Mouse (Mus musculus): ENCODE measurements around the gene Ddx31. TPM values are rescaled to one million over a fixed set of nuclear protein-coding genes. Genes with fewer than 3 reads are reported as not detected.

Ddx31 gene
- polyA plus RNA-seq, 1 experiment from 2014 or later: 20.1 TPM

- no peak for ATAC-seq (ENCODE audit: low FRiP score, low read depth)
- peaks cover 33% of the 10 kb centered on the region for H3K4me1 ChIP-seq
- H3K9ac ChIP-seq (replicated peaks): peak overlapping the region; percentile 61
- peak overlapping the region; percentile 42 for H3K4me3 ChIP-seq
- H3K36me3 ChIP-seq: no peaks in the 10 kb centered on the region
- H3K4me2 ChIP-seq (replicated peaks): peak overlapping the region; percentile 54
- peaks cover 97% of the 10 kb centered on the region for H3K27me3 ChIP-seq
- H3K9me3 ChIP-seq: no peaks in the 10 kb centered on the region
- under 1% methylated on average over 50 of the region's 50 CpGs for WGBS
- H3K27ac ChIP-seq (replicated peaks): peak overlapping the region; percentile 72
These were observed 75.7 kb downstream of the Ddx31 start for GRCm38 (mm10) chr2:28915768-28916512.

- Histone ChIP-seq H3K4me2 (replicated peaks) (peak within 1 kb of the TSS; percentile 54), H3K4me1 (peaks cover 27% of the 10 kb centered on the region), H3K9me3 (no peaks in the 10 kb centered on the region), H3K27ac (replicated peaks) (peak within 1 kb of the TSS; percentile 72), H3K9ac (replicated peaks) (peak within 1 kb of the TSS; percentile 61), H3K36me3 (no peaks in the 10 kb centered on the region), H3K27me3 (peaks cover 97% of the 10 kb centered on the region), H3K4me3 (peak within 1 kb of the TSS; percentile 42)
- ATAC-seq (ENCODE audit: low FRiP score, low read depth): no peak
- WGBS: 1% methylated on average over 18 of the region's 18 CpGs
These were observed 76.3 kb downstream of the Ddx31 start, which contains the start of gene Barhl1 for GRCm38 (mm10) chr2:28916513-28916865. Gene Barhl1, minus strand, starts transcription at chr2:28916668.

GRCm38 (mm10) chr2:28917156-28917517 lies 76.9 kb downstream of the Ddx31 start:
- Histone ChIP-seq H3K9ac (replicated peaks) (peak overlapping the region; percentile 59), H3K4me3 (peak overlapping the region; percentile 38), H3K27ac (replicated peaks) (peak overlapping the region; percentile 71), H3K36me3 (no peaks in the 10 kb centered on the region), H3K4me2 (replicated peaks) (peak overlapping the region; percentile 54), H3K27me3 (peaks cover 97% of the 10 kb centered on the region), H3K4me1 (peaks cover 21% of the 10 kb centered on the region), H3K9me3 (no peaks in the 10 kb centered on the region)
- ATAC-seq (ENCODE audit: low FRiP score, low read depth): no peak
- WGBS: 3% methylated on average over 11 of the region's 11 CpGs

GRCm38 (mm10) chr2:28917518-28918361 lies 77.5 kb downstream of the Ddx31 start:
- peak overlapping the region; percentile 71 for H3K27ac ChIP-seq (replicated peaks)

GRCm38 (mm10) chr2:28919001-28919400 lies 78.8 kb downstream of the Ddx31 start:
- Histone ChIP-seq H3K27me3 (peaks cover 97% of the 10 kb centered on the region), H3K27ac (replicated peaks) (peak overlapping the region; percentile 71; the same call in 1 of the 2 replicates), H3K4me1 (peaks cover 18% of the 10 kb centered on the region), H3K9me3 (no peaks in the 10 kb centered on the region), H3K4me3 (no peak overlapping the region), H3K4me2 (replicated peaks) (no peak overlapping the region), H3K9ac (replicated peaks) (no peak overlapping the region), H3K36me3 (no peaks in the 10 kb centered on the region)
- no peak for ATAC-seq (ENCODE audit: low FRiP score, low read depth)
- WGBS: 2% methylated on average over 4 of the region's 4 CpGs

More at GRCm38 (mm10) chr2:28917518-28918361, 77.5 kb downstream of the Ddx31 start:
- ATAC-seq (ENCODE audit: low FRiP score, low read depth): peak; percentile 27; the same call in 1 of the 2 replicates
- peaks cover 97% of the 10 kb centered on the region for H3K27me3 ChIP-seq
- under 1% methylated on average over 66 of the region's 73 CpGs for WGBS
- H3K36me3 ChIP-seq: no peaks in the 10 kb centered on the region
- H3K9me3 ChIP-seq: no peaks in the 10 kb centered on the region
- H3K4me2 ChIP-seq (replicated peaks): peak overlapping the region; percentile 54
- H3K9ac ChIP-seq (replicated peaks): peak overlapping the region; percentile 59
- peak overlapping the region; percentile 38 for H3K4me3 ChIP-seq
- peaks cover 18% of the 10 kb centered on the region for H3K4me1 ChIP-seq

GRCm38 (mm10) chr2:28923912-28924311 lies 83.7 kb downstream of the Ddx31 start:
- ATAC-seq (ENCODE audit: low FRiP score, low read depth): peak; percentile 52; the same call in 1 of the 2 replicates
- Histone ChIP-seq H3K4me1 (no peaks in the 10 kb centered on the region), H3K36me3 (no peaks in the 10 kb centered on the region), H3K27ac (replicated peaks) (no peak overlapping the region), H3K4me3 (no peak overlapping the region), H3K4me2 (replicated peaks) (no peak overlapping the region), H3K9ac (replicated peaks) (no peak overlapping the region), H3K27me3 (peaks cover 81% of the 10 kb centered on the region), H3K9me3 (no peaks in the 10 kb centered on the region)
- WGBS: under 1% methylated on average over 4 of the region's 4 CpGs

- H3K36me3 ChIP-seq: no peaks in the 10 kb centered on the region
- H3K4me2 ChIP-seq (replicated peaks): no peak overlapping the region
- no peak for ATAC-seq (ENCODE audit: low FRiP score, low read depth)
- H3K9me3 ChIP-seq: no peaks in the 10 kb centered on the region
- no peaks in the 10 kb centered on the region for H3K4me1 ChIP-seq
- no peak overlapping the region for H3K9ac ChIP-seq (replicated peaks)
- peaks cover 47% of the 10 kb centered on the region for H3K27me3 ChIP-seq
- no peak overlapping the region for H3K27ac ChIP-seq (replicated peaks)
- H3K4me3 ChIP-seq: no peak overlapping the region
- 93% methylated on average over 3 of the region's 3 CpGs for WGBS
These were observed 90.4 kb downstream of the Ddx31 start for GRCm38 (mm10) chr2:28930571-28930970.

- Histone ChIP-seq H3K9ac (replicated peaks) (no peak overlapping the region), H3K9me3 (no peaks in the 10 kb centered on the region), H3K27ac (replicated peaks) (no peak overlapping the region), H3K4me3 (no peak overlapping the region), H3K4me1 (peaks cover 22% of the 10 kb centered on the region), H3K27me3 (peaks cover 10% of the 10 kb centered on the region), H3K4me2 (replicated peaks) (no peak overlapping the region), H3K36me3 (no peaks in the 10 kb centered on the region)
- WGBS: 88% methylated on average over 7 of the region's 7 CpGs
- no peak for ATAC-seq (ENCODE audit: low FRiP score, low read depth)
These were observed 98.8 kb downstream of the Ddx31 start for GRCm38 (mm10) chr2:28938997-28939396.

GRCm38 (mm10) chr2:28943666-28944516 lies 103.7 kb downstream of the Ddx31 start:
- peak overlapping the region; percentile 3; the same call in 1 of the 2 replicates for H3K4me2 ChIP-seq (replicated peaks)
- peak overlapping the region; percentile 70 for H3K27ac ChIP-seq (replicated peaks)
- no peaks in the 10 kb centered on the region for H3K36me3 ChIP-seq
- H3K4me1 ChIP-seq: peaks cover 30% of the 10 kb centered on the region
- peaks cover 19% of the 10 kb centered on the region for H3K27me3 ChIP-seq
- peak; percentile 76 for ATAC-seq (ENCODE audit: low FRiP score, low read depth)
- H3K4me3 ChIP-seq: no peak overlapping the region
- H3K9ac ChIP-seq (replicated peaks): no peak overlapping the region
- H3K9me3 ChIP-seq: no peaks in the 10 kb centered on the region
- 39% methylated on average over 30 of the region's 30 CpGs for WGBS

- no peaks in the 10 kb centered on the region for H3K9me3 ChIP-seq
- WGBS: 51% methylated on average over 6 of the region's 6 CpGs
These were observed 105.2 kb downstream of the Ddx31 start for GRCm38 (mm10) chr2:28945388-28945787.

GRCm38 (mm10) chr2:28946312-28946711 lies 106.1 kb downstream of the Ddx31 start:
- no peak overlapping the region for H3K27ac ChIP-seq (replicated peaks)
- H3K9me3 ChIP-seq: no peaks in the 10 kb centered on the region
- peaks cover 19% of the 10 kb centered on the region for H3K27me3 ChIP-seq
- H3K4me1 ChIP-seq: peaks cover 24% of the 10 kb centered on the region
- no peak overlapping the region for H3K4me2 ChIP-seq (replicated peaks)
- 86% methylated on average over 3 of the region's 3 CpGs for WGBS
- H3K4me3 ChIP-seq: no peak overlapping the region
- H3K9ac ChIP-seq (replicated peaks): no peak overlapping the region
- no peak for ATAC-seq (ENCODE audit: low FRiP score, low read depth)
- H3K36me3 ChIP-seq: no peaks in the 10 kb centered on the region

More at GRCm38 (mm10) chr2:28945388-28945787, 105.2 kb downstream of the Ddx31 start:
- Histone ChIP-seq H3K27ac (replicated peaks) (0 out of 2 replicates have a peak overlapping the region, but pooled peaks have one; percentile 70), H3K9ac (replicated peaks) (no peak overlapping the region), H3K4me3 (no peak overlapping the region), H3K27me3 (peaks cover 20% of the 10 kb centered on the region), H3K36me3 (no peaks in the 10 kb centered on the region), H3K4me2 (replicated peaks) (no peak overlapping the region), H3K4me1 (peaks cover 24% of the 10 kb centered on the region)
- 0 out of 2 replicates have a peak, but pooled peaks have one; percentile 34 for ATAC-seq (ENCODE audit: low FRiP score, low read depth)
